Mouse (Mus musculus) forebrain, embryonic 15.5 days (tissue): ENCODE results near the gene Satb1. TPM values are rescaled to one million over a fixed set of nuclear protein-coding genes. Genes with fewer than 3 reads are reported as not detected.

Experiments used
- ATAC-seq: fragments of 200-750 bp; cut with Nextera tagmentation; replicated peaks from 2 replicates; pipeline ENCODE4 v1.8.0; 2017; ENCODE audit warnings: mild to moderate bottlenecking, moderate TSS enrichment, moderate library complexity
- H3K27ac ChIP-seq: fragments of 300-500 bp; sonication (generic); replicated peaks from 2 replicates; pipeline ENCODE4 v1.5.1; 2015; ENCODE audit warnings: mild to moderate bottlenecking, inconsistent platforms
- H3K27me3 ChIP-seq: fragments of 300-500 bp; sonication (generic); 2 replicates; pipeline ENCODE4 v1.6.1; 2015; ENCODE audit warnings: inconsistent platforms
- H3K36me3 ChIP-seq: fragments of 300-500 bp; sonication (generic); 2 replicates; pipeline ENCODE4 v1.6.1; 2015; ENCODE audit warnings: mild to moderate bottlenecking, inconsistent platforms
- H3K4me1 ChIP-seq: fragments of 300-500 bp; sonication (generic); 2 replicates; pipeline ENCODE4 v1.6.1; 2015; ENCODE audit warnings: inconsistent platforms
- H3K4me2 ChIP-seq: fragments of 300-500 bp; sonication (generic); replicated peaks from 2 replicates; pipeline ENCODE4 v1.6.1; 2015; ENCODE audit warnings: mild to moderate bottlenecking, inconsistent platforms
- H3K4me3 ChIP-seq: fragments of 300-500 bp; sonication (generic); 2 replicates; pipeline ENCODE4 v1.5.1; 2015; ENCODE audit warnings: mild to moderate bottlenecking, inconsistent platforms
- H3K9ac ChIP-seq: fragments of 300-500 bp; sonication (generic); replicated peaks from 2 replicates; pipeline ENCODE4 v1.6.1; 2015; ENCODE audit warnings: mild to moderate bottlenecking, inconsistent platforms
- H3K9me3 ChIP-seq: fragments of 300-500 bp; sonication (generic); 2 replicates; pipeline ENCODE4 v1.6.1; 2016; ENCODE audit warnings: inconsistent platforms
- WGBS: fragments of 180-500 bp; shearing (Covaris S2); methylation state at CpG from one replicate; pipeline ENCODE4 v1.1.7; 2015; ENCODE audit warnings: mixed read lengths; 5-methylcytosine and 5-hydroxymethylcytosine counted together
- polyA plus RNA-seq: library from polyadenylated mRNA; unstranded; fragments of >200 nt; fragmentation: Nextera tagmentation; extraction: Ambion mirVana; gene quantifications from 2 replicates; pipeline ENCODE4 v1.2.1, GENCODE M21; 2015

Gene Satb1
- polyA plus RNA-seq, 1 experiment from 2014 or later: 47.2 TPM

GRCm38 (mm10) chr17:51760997-51761655, 72.0 kb downstream of the Satb1 start:
- Histone ChIP-seq H3K27me3 (no peaks in the 10 kb centered on the region), H3K9me3 (no peaks in the 10 kb centered on the region), H3K4me1 (peaks cover 17% of the 10 kb centered on the region), H3K36me3 (peaks cover 5% of the 10 kb centered on the region; the same call in 1 of the 2 replicates), H3K4me2 (peak overlapping the region; percentile 45), H3K27ac (peak overlapping the region; percentile 61), H3K9ac (no peak overlapping the region; the same call in 1 of the 2 replicates), H3K4me3 (peak overlapping the region; percentile 27)
- ATAC-seq: peak; percentile 86
- 35% methylated on average over 17 of the region's 17 CpGs for WGBS

- WGBS: 19% methylated on average over 17 of the region's 17 CpGs
- Histone ChIP-seq H3K36me3 (peaks cover 5% of the 10 kb centered on the region; the same call in 1 of the 2 replicates), H3K4me2 (peak overlapping the region; percentile 45), H3K27ac (peak overlapping the region; percentile 61), H3K9me3 (no peaks in the 10 kb centered on the region), H3K27me3 (no peaks in the 10 kb centered on the region), H3K4me3 (peak overlapping the region; percentile 27), H3K9ac (no peak overlapping the region; the same call in 1 of the 2 replicates), H3K4me1 (peaks cover 17% of the 10 kb centered on the region)
- peak; percentile 52 for ATAC-seq
These were observed 72.7 kb downstream of the Satb1 start for GRCm38 (mm10) chr17:51760251-51760887.

- H3K27me3 ChIP-seq: no peaks in the 10 kb centered on the region
- no peaks in the 10 kb centered on the region for H3K9me3 ChIP-seq
These were observed 73.6 kb downstream of the Satb1 start for GRCm38 (mm10) chr17:51759509-51759908.

GRCm38 (mm10) chr17:51752142-51752541, 80.9 kb downstream of the Satb1 start:
- WGBS: 87% methylated on average over 4 of the region's 4 CpGs
- no peak for ATAC-seq

More at GRCm38 (mm10) chr17:51759509-51759908, 73.6 kb downstream of the Satb1 start:
- Histone ChIP-seq H3K9ac (no peak overlapping the region), H3K4me1 (peaks cover 17% of the 10 kb centered on the region), H3K4me3 (no peak overlapping the region), H3K4me2 (no peak overlapping the region), H3K36me3 (peaks cover 5% of the 10 kb centered on the region; the same call in 1 of the 2 replicates), H3K27ac (no peak overlapping the region)
- 73% methylated on average over 4 of the region's 4 CpGs for WGBS
- ATAC-seq: no peak

GRCm38 (mm10) chr17:51747204-51747603, 85.9 kb downstream of the Satb1 start:
- 0 out of 2 replicates have a peak overlapping the region, but pooled peaks have one; percentile 5 for H3K27ac ChIP-seq
- H3K9ac ChIP-seq: no peak overlapping the region
- H3K9me3 ChIP-seq: no peaks in the 10 kb centered on the region
- ATAC-seq: peak; percentile 51
- no peaks in the 10 kb centered on the region for H3K27me3 ChIP-seq
- no peaks in the 10 kb centered on the region for H3K36me3 ChIP-seq
- H3K4me2 ChIP-seq: no peak overlapping the region
- peaks cover 22% of the 10 kb centered on the region for H3K4me1 ChIP-seq
- no peak overlapping the region for H3K4me3 ChIP-seq
- 32% methylated on average over 9 of the region's 9 CpGs for WGBS

More at GRCm38 (mm10) chr17:51752142-51752541, 80.9 kb downstream of the Satb1 start:
- Histone ChIP-seq H3K4me1 (peaks cover 6% of the 10 kb centered on the region), H3K27ac (no peak overlapping the region), H3K4me3 (no peak overlapping the region), H3K9ac (no peak overlapping the region), H3K9me3 (no peaks in the 10 kb centered on the region), H3K4me2 (no peak overlapping the region), H3K36me3 (no peaks in the 10 kb centered on the region), H3K27me3 (no peaks in the 10 kb centered on the region)

GRCm38 (mm10) chr17:51742502-51742901, 90.6 kb downstream of the Satb1 start:
- Histone ChIP-seq H3K36me3 (peaks cover 7% of the 10 kb centered on the region), H3K9me3 (no peaks in the 10 kb centered on the region), H3K27me3 (no peaks in the 10 kb centered on the region), H3K4me3 (no peak overlapping the region), H3K4me2 (no peak overlapping the region), H3K9ac (no peak overlapping the region), H3K27ac (no peak overlapping the region), H3K4me1 (peaks cover 22% of the 10 kb centered on the region)
- WGBS: 66% methylated on average over 10 of the region's 10 CpGs
- ATAC-seq: peak; percentile 38; the same call in 1 of the 2 replicates

GRCm38 (mm10) chr17:51741126-51741525, 92.0 kb downstream of the Satb1 start:
- H3K4me2 ChIP-seq: no peak overlapping the region
- H3K4me1 ChIP-seq: peaks cover 9% of the 10 kb centered on the region; the same call in 1 of the 2 replicates
- H3K36me3 ChIP-seq: peaks cover 7% of the 10 kb centered on the region
- ATAC-seq: no peak
- H3K9me3 ChIP-seq: no peaks in the 10 kb centered on the region
- 86% methylated on average over 10 of the region's 10 CpGs for WGBS
- no peak overlapping the region for H3K27ac ChIP-seq
- no peaks in the 10 kb centered on the region for H3K27me3 ChIP-seq
- no peak overlapping the region for H3K9ac ChIP-seq
- H3K4me3 ChIP-seq: no peak overlapping the region

- no peak overlapping the region for H3K4me3 ChIP-seq
- peaks cover 8% of the 10 kb centered on the region; the same call in 1 of the 2 replicates for H3K4me1 ChIP-seq
- H3K27ac ChIP-seq: no peak overlapping the region
- no peaks in the 10 kb centered on the region for H3K27me3 ChIP-seq
- H3K9ac ChIP-seq: no peak overlapping the region
- H3K9me3 ChIP-seq: no peaks in the 10 kb centered on the region
- peak; percentile 38; the same call in 1 of the 2 replicates for ATAC-seq
- 79% methylated on average over 15 of the region's 15 CpGs for WGBS
- H3K36me3 ChIP-seq: peaks cover 7% of the 10 kb centered on the region
- no peak overlapping the region for H3K4me2 ChIP-seq
These were observed 92.8 kb downstream of the Satb1 start for GRCm38 (mm10) chr17:51740246-51740645.

- H3K4me1 ChIP-seq: no peaks in the 10 kb centered on the region
- no peak for ATAC-seq
These were observed 108.6 kb downstream of the Satb1 start for GRCm38 (mm10) chr17:51724486-51724885.

GRCm38 (mm10) chr17:51695711-51696110, 137.4 kb downstream of the Satb1 start:
- no peaks in the 10 kb centered on the region for H3K27me3 ChIP-seq
- no peak overlapping the region for H3K27ac ChIP-seq
- 46% methylated on average over 6 of the region's 6 CpGs for WGBS
- no peak for ATAC-seq
- H3K36me3 ChIP-seq: no peaks in the 10 kb centered on the region
- H3K4me2 ChIP-seq: no peak overlapping the region
- no peak overlapping the region for H3K9ac ChIP-seq
- no peak overlapping the region for H3K4me3 ChIP-seq
- H3K9me3 ChIP-seq: no peaks in the 10 kb centered on the region
- H3K4me1 ChIP-seq: 0 out of 2 replicates have a peak, but pooled peaks cover 3% of the 10 kb centered on the region

More at GRCm38 (mm10) chr17:51724486-51724885, 108.6 kb downstream of the Satb1 start:
- Histone ChIP-seq H3K27ac (no peak overlapping the region), H3K4me2 (no peak overlapping the region), H3K27me3 (no peaks in the 10 kb centered on the region), H3K9ac (no peak overlapping the region), H3K4me3 (no peak overlapping the region), H3K9me3 (no peaks in the 10 kb centered on the region), H3K36me3 (no peaks in the 10 kb centered on the region)
- WGBS: 30% methylated on average over 2 of the region's 2 CpGs

GRCm38 (mm10) chr17:51695271-51695670, 137.8 kb downstream of the Satb1 start:
- H3K36me3 ChIP-seq: no peaks in the 10 kb centered on the region
- H3K4me3 ChIP-seq: no peak overlapping the region
- no peaks in the 10 kb centered on the region for H3K27me3 ChIP-seq
- no peak overlapping the region for H3K4me2 ChIP-seq
- no peak overlapping the region for H3K9ac ChIP-seq
- no peaks in the 10 kb centered on the region for H3K9me3 ChIP-seq
- ATAC-seq: no peak
- H3K4me1 ChIP-seq: 0 out of 2 replicates have a peak, but pooled peaks cover 3% of the 10 kb centered on the region
- no peak overlapping the region for H3K27ac ChIP-seq
- 60% methylated on average over 2 of the region's 2 CpGs for WGBS

- no peaks in the 10 kb centered on the region for H3K9me3 ChIP-seq
- no peak overlapping the region for H3K4me2 ChIP-seq
- no peaks in the 10 kb centered on the region for H3K27me3 ChIP-seq
- ATAC-seq: no peak
- WGBS: 90% methylated on average over 2 of the region's 2 CpGs
- no peaks in the 10 kb centered on the region for H3K36me3 ChIP-seq
- H3K27ac ChIP-seq: no peak overlapping the region
- 0 out of 2 replicates have a peak, but pooled peaks cover under 1% of the 10 kb centered on the region for H3K4me1 ChIP-seq
- H3K9ac ChIP-seq: no peak overlapping the region
- no peak overlapping the region for H3K4me3 ChIP-seq
These were observed 142.6 kb downstream of the Satb1 start for GRCm38 (mm10) chr17:51690526-51690925.
